Mouse (Mus musculus) hindbrain, embryonic 15.5 days (tissue): Measurements from ENCODE around the gene Gm28372. TPM values are rescaled to one million over a fixed set of nuclear protein-coding genes. Genes with fewer than 3 reads are reported as not detected.

Experiments used
- ATAC-seq: fragments of 200-750 bp; cut with Nextera tagmentation; 2 replicates; pipeline ENCODE4 v1.8.0; 2017; ENCODE audit warnings: low read depth, moderate number of reproducible peaks, moderate TSS enrichment; ENCODE audit not compliant: low FRiP score
- H3K27ac ChIP-seq: fragments of 300-500 bp; sonication (generic); replicated peaks from 2 replicates; pipeline ENCODE4 v1.5.1; 2015; ENCODE audit warnings: mild to moderate bottlenecking, inconsistent platforms
- H3K27me3 ChIP-seq: fragments of 300-500 bp; sonication (generic); 2 replicates; pipeline ENCODE4 v1.6.1; 2015; ENCODE audit warnings: control low read depth, inconsistent platforms
- H3K36me3 ChIP-seq: fragments of 300-500 bp; sonication (generic); 2 replicates; pipeline ENCODE4 v1.6.1; 2015; ENCODE audit warnings: control low read depth, inconsistent platforms
- H3K4me1 ChIP-seq: fragments of 300-500 bp; sonication (generic); replicated peaks from 2 replicates; pipeline ENCODE4 v1.6.1; 2015; ENCODE audit warnings: control low read depth, inconsistent platforms
- H3K4me2 ChIP-seq: fragments of 300-500 bp; sonication (generic); 2 replicates; pipeline ENCODE4 v1.6.1; 2015; ENCODE audit warnings: moderate library complexity, mild to moderate bottlenecking, inconsistent platforms
- H3K4me3 ChIP-seq: fragments of 300-500 bp; sonication (generic); 2 replicates; pipeline ENCODE4 v1.5.1; 2015; ENCODE audit warnings: mild to moderate bottlenecking, inconsistent platforms
- H3K9ac ChIP-seq: fragments of 300-500 bp; sonication (generic); 2 replicates; pipeline ENCODE4 v1.6.1; 2015; ENCODE audit warnings: inconsistent platforms
- H3K9me3 ChIP-seq: fragments of 300-500 bp; sonication (generic); 2 replicates; pipeline ENCODE4 v1.6.1; 2016; ENCODE audit warnings: control low read depth, inconsistent platforms
- WGBS: fragments of 180-500 bp; shearing (Covaris S2); methylation state at CpG from one replicate; pipeline ENCODE4 v1.1.7; 2015; 5-methylcytosine and 5-hydroxymethylcytosine counted together
- polyA plus RNA-seq: library from polyadenylated mRNA; unstranded; fragments of >200 nt; fragmentation: Nextera tagmentation; extraction: Ambion mirVana; gene quantifications from 2 replicates; pipeline ENCODE4 v1.2.1, GENCODE M21; 2015

The Gm28372 gene
- polyA plus RNA-seq, 1 experiment from 2014 or later, result 0.12 TPM

DNA sequence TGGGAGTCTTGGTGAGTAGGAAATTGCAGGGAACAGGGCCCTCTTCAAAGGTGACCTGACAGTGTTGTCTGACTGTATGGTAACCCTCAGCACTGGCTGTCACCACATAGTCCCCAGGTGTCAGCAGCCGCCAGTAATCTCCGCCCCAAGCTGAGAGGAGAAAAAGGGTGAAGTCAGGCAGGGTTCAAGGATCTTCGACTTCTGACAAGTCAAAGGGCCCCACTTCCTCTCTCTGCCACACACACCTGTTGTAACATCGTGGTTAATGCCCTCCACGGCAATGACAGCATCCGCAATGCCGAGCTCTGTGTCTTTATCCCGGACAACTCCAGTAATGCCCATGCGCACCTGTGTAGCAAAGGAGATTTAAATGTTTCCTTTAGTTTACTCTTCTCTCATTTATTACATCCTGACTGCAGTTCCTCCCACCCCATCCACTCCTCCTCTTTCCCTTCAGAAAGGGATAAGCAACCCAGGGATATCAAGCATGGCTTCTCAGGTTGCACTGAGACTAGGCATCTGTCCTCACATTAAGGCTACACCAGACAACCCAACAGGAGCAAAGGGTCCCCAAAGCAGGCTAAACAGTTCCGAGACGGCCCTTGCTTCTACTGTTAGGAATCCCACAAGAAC, 13.9 kb upstream of the Gm28372 start:
- no peak overlapping the region for H3K4me3 ChIP-seq
- H3K4me2 ChIP-seq, result no peak overlapping the region
- ATAC-seq, result no peak
- H3K27ac ChIP-seq, result no peak overlapping the region
- no peaks in the 10 kb centered on the region for H3K9me3 ChIP-seq
- no peaks in the 10 kb centered on the region for H3K4me1 ChIP-seq
- no peak overlapping the region for H3K9ac ChIP-seq
- H3K36me3 ChIP-seq, result no peaks in the 10 kb centered on the region; the same call in 1 of the 2 replicates
- 92% methylated on average over 11 of the region's 11 CpGs for WGBS
- H3K27me3 ChIP-seq, result no peaks in the 10 kb centered on the region

DNA sequence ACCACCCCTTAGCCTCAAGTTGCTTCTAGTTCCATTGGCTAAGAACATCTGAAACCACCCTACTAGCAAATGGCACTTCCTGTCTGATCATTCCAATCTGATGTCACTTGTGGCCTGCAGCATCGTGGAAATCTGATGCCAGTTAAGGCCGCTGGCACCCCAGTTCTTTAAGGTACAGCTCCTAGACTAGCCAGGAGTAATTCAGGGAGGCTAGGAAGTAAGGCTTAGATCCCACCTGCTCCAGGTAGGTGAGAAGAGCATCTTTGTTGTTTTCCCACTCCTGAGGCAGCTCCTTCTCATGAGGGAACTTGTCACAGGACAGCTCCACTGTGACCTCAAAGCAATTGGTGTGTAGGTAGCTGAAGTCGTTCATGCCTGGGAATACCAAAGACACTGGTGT, 12.2 kb upstream of the Gm28372 start:
- Histone ChIP-seq H3K4me3 (no peak overlapping the region), H3K27me3 (no peaks in the 10 kb centered on the region), H3K4me1 (peaks cover 12% of the 10 kb centered on the region), H3K27ac (no peak overlapping the region), H3K36me3 (no peaks in the 10 kb centered on the region; the same call in 1 of the 2 replicates), H3K9ac (no peak overlapping the region), H3K9me3 (no peaks in the 10 kb centered on the region), H3K4me2 (no peak overlapping the region)
- 88% methylated on average over 3 of the region's 3 CpGs for WGBS
- no peak for ATAC-seq

DNA sequence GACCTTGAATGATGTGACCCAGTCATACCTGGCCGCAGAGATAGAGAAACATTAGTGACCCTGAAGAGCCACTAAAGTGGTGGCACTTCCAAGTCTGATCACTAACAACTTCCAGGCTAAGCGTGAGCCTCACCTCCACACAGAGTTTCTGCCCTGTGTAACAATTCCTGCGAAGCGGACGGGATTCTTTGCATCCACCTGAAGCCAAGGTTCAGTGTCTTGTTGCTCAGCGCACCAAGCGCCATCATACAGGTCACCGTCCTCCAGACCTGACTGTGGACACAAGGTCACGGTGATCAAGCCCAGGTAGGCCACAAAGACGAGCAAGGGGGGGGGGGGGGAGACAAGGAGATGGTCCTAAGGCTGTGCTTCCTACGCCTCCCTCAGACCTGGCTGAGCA, 9.3 kb upstream of the Gm28372 start:
- Histone ChIP-seq H3K4me2 (no peak overlapping the region), H3K27ac (no peak overlapping the region), H3K9me3 (no peaks in the 10 kb centered on the region), H3K9ac (no peak overlapping the region), H3K36me3 (no peaks in the 10 kb centered on the region; the same call in 1 of the 2 replicates), H3K4me3 (no peak overlapping the region), H3K4me1 (peaks cover 16% of the 10 kb centered on the region), H3K27me3 (no peaks in the 10 kb centered on the region)
- ATAC-seq, result no peak
- WGBS, result 97% methylated on average over 11 of the region's 11 CpGs

DNA sequence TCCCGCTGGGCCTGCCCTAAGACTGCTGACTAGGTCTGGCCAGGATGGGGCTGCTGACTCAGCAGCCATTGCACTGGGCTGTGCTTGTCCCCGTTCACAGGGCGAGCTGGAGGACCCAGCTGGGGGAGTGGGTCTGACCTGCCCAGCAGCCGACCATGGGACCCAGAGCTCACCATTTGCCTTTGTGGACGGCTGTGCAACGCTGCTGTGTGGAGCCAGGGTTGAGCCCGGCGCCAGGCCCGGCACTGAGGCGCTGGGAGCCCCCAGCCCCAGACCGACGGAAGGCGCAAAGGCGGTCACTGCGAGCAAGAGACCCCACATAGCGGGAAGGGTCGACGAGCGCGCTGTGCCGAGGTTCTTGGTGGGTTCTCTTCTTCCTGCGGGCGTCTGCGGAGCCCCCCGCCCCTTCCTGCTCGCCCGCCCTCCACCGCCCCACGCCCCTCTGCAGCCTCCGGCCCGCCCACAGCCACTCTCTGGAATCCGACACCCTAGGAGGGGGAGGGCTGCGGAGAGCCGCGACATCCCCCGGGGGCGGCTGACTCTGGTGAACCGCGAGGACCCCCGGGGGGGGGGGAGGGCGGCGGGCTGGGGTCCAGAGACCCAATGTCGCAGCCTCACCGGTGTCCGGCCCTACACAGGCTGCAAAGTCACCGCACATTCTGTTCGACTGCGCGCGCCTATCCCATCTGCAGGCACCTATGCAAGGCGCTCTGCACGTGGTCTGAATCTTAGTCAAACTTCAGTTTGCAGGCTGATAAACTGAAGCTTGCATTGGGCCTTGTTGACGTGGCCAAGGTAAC, 7.7 kb upstream of the Gm28372 start, which contains the start of gene Cpxm1:
Gene Cpxm1, minus strand, starts transcription at position 389 of the 800 bp plus-strand sequence.
- Histone ChIP-seq H3K9me3 (no peaks in the 10 kb centered on the region), H3K4me3 (peak within 1 kb of the TSS; percentile 46), H3K27me3 (no peaks in the 10 kb centered on the region), H3K27ac (no peak within 1 kb of the TSS), H3K4me2 (peak within 1 kb of the TSS; percentile 87), H3K36me3 (no peaks in the 10 kb centered on the region; the same call in 1 of the 2 replicates), H3K9ac (peak within 1 kb of the TSS; percentile 48), H3K4me1 (peaks cover 16% of the 10 kb centered on the region)
- 1% methylated on average over 40 of the region's 53 CpGs for WGBS
- peak; percentile 81 for ATAC-seq

DNA sequence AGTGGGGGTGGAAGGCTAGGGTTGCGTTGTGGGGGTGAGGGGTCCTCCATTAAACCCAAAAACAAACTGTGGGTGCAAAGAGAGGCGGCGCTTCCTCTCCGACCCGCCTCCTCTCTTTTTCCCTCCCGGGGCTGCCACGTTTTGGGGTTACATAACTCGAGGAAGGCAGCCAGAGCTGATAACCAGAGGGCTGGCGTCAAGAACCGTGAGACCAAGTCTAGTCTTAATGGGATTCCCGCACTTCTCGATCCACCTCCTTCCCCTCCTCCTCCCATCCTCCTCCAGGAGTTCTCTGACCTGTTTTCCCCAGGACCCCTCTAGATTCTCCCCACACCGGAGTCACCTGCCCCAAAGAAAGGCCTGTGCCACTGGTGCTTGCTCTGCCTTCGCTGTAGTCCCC, 6.9 kb upstream of the Gm28372 start:
- no peaks in the 10 kb centered on the region for H3K9me3 ChIP-seq
- H3K27ac ChIP-seq, result no peak overlapping the region
- no peaks in the 10 kb centered on the region for H3K27me3 ChIP-seq
- ATAC-seq, result no peak
- H3K9ac ChIP-seq, result no peak overlapping the region
- peaks cover 16% of the 10 kb centered on the region for H3K4me1 ChIP-seq
- H3K4me2 ChIP-seq, result peak overlapping the region; percentile 87
- WGBS, result 21% methylated on average over 14 of the region's 14 CpGs
- no peaks in the 10 kb centered on the region; the same call in 1 of the 2 replicates for H3K36me3 ChIP-seq
- H3K4me3 ChIP-seq, result peak overlapping the region; percentile 46

DNA sequence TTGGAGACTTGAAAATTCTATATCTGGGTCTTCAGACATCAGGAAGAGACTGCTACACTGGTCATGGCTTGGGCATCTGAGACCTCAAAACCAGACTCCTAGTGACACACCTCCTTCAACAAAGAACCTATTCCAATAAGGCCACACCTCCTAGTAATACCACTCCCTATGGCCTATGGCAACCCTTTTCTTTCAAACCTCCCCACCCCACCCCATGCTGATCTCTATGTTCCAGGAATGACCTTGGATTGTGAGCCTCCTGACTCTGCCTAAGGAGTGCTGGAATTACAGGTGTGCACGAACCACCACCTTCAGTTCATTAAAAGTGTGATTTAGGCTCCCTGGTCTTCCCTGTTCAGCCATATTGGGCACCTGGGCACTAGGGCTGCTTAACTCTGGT, 5.0 kb upstream of the Gm28372 start:
- ATAC-seq, result no peak
- Histone ChIP-seq H3K9me3 (no peaks in the 10 kb centered on the region), H3K9ac (no peak overlapping the region), H3K4me2 (no peak overlapping the region), H3K36me3 (no peaks in the 10 kb centered on the region), H3K4me3 (no peak overlapping the region), H3K27ac (no peak overlapping the region), H3K4me1 (peaks cover 16% of the 10 kb centered on the region), H3K27me3 (no peaks in the 10 kb centered on the region)
- WGBS, result 97% methylated on average over 1 of the region's 1 CpGs

DNA sequence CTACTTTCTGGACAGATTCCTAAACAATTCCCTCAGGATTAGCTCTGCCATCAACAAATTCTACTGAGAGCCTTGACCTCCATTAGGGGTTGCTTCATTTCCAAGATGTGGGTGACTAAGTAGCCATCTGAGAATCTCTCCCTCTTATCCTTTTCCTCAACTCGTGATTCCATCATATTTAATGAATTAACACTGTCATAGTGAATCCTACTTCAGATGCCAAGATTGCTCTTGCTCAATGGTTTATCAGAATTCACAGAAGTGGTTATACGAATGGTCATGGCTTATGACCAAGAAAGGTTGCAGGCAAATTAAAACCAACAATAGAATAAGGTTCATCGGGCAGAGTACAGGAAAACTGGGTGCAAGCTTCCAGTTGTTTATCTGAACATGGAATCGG, 3.1 kb upstream of the Gm28372 start:
- H3K4me2 ChIP-seq, result no peak overlapping the region
- no peaks in the 10 kb centered on the region for H3K9me3 ChIP-seq
- 84% methylated on average over 4 of the region's 4 CpGs for WGBS
- no peaks in the 10 kb centered on the region for H3K36me3 ChIP-seq
- H3K4me3 ChIP-seq, result no peak overlapping the region
- peaks cover 13% of the 10 kb centered on the region for H3K4me1 ChIP-seq
- no peak for ATAC-seq
- H3K27ac ChIP-seq, result no peak overlapping the region
- no peaks in the 10 kb centered on the region for H3K27me3 ChIP-seq
- H3K9ac ChIP-seq, result no peak overlapping the region

DNA sequence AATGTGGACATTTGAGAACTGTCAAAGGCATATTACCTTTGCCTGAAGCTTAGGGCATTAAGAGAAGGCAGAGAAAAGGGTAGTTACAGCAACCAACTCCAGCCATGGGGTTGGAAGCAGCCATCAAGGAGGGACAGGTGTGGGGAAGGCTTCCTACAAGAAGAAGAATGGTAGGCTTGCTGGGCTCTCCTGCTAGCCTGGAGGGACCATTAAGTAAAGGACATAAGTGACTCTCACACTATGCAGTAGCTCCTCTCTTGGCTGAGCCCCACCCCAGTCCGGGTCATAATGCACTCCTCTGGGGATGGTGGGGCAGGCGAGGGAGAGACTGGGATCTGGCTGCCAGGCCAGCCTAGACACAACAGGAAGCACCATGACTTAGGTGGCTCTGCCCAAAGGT, 1.1 kb downstream of the Gm28372 start, which contains the start of gene Tmem239:
Gene Tmem239, plus strand, starts transcription at position 301 of the 400 bp plus-strand sequence.
- no peaks in the 10 kb centered on the region for H3K27me3 ChIP-seq
- no peak for ATAC-seq
- no peak within 1 kb of the TSS for H3K4me2 ChIP-seq
- no peak within 1 kb of the TSS for H3K4me3 ChIP-seq
- 66% methylated on average over 2 of the region's 2 CpGs for WGBS
- no peaks in the 10 kb centered on the region for H3K36me3 ChIP-seq
- H3K9me3 ChIP-seq, result no peaks in the 10 kb centered on the region
- H3K9ac ChIP-seq, result no peak within 1 kb of the TSS
- H3K27ac ChIP-seq, result no peak within 1 kb of the TSS
- H3K4me1 ChIP-seq, result 0 out of 2 replicates have a peak, but pooled peaks cover 4% of the 10 kb centered on the region

DNA sequence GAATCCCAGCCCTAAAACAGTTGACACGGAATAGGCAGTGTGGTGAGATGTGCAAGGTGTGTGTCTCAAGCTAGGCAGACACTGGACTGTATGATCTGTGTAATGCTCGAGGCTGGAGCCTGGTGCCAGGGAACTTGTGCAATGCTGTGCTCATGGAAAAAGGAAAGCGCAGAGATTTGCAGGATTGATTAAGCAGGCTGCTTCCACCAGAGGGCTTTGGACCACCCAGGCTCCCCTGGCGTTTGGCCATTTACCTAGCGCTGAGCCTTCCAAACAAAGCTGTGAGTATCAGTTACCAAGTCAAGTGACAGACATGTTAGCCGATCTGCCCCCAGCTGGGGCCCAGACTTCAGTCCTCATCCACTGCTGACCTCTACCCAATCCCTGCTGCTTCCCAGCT, 3.2 kb downstream of the Gm28372 start:
- Histone ChIP-seq H3K4me3 (no peak overlapping the region), H3K36me3 (no peaks in the 10 kb centered on the region), H3K27ac (no peak overlapping the region), H3K4me1 (0 out of 2 replicates have a peak, but pooled peaks cover 4% of the 10 kb centered on the region), H3K9ac (no peak overlapping the region), H3K9me3 (no peaks in the 10 kb centered on the region), H3K4me2 (no peak overlapping the region), H3K27me3 (no peaks in the 10 kb centered on the region)
- ATAC-seq, result no peak
- WGBS, result 22% methylated on average over 6 of the region's 6 CpGs

DNA sequence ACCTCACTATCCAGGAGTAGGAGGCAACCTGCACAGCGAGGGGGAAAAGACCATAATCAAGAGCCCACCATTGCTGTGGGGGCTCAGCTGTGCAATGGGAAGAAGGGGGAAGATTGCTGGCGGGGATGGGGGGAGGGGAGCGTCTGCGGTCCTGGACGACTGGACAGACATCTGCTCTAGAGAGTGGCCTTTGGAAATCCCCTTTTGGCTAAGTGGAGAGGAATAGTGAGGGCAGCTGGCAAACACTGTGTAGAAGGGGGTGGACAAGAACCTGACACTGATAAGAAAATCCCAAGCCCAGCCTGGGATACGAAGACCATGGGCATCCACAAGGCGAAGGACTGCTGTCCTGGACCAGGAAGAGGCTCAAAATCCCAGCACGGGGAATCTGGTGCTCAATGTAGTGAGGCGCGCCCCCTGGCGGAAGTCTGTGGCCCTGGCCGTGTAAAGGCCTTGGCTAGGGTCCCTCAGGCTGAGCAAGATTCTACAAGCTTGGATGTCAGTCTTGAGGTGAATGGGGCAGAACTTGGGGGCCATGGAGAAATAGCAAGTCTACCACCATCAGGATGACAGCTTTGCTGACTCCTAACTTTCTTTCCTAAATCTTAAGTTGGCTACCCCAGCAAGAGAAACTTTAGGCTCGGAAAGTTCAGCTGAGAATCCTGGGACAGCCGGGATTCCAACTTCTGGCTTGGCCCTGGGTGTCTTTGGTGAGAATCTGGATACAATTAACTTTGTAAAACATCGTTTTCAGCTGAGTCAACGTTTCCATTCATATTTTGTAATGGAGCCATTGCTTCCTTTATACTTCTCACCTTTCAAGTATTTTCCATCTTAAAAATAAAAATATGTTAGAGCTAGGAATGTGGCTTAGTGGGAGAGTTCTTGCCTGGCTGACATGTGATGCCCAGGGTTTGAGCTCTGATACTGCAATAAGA, 6.8 kb downstream of the Gm28372 start:
- Histone ChIP-seq H3K9me3 (no peaks in the 10 kb centered on the region), H3K4me3 (no peak overlapping the region), H3K27ac (no peak overlapping the region), H3K9ac (no peak overlapping the region), H3K4me1 (0 out of 2 replicates have a peak, but pooled peaks cover 4% of the 10 kb centered on the region), H3K36me3 (no peaks in the 10 kb centered on the region), H3K27me3 (no peaks in the 10 kb centered on the region), H3K4me2 (no peak overlapping the region)
- 35% methylated on average over 16 of the region's 16 CpGs for WGBS
- no peak for ATAC-seq

DNA sequence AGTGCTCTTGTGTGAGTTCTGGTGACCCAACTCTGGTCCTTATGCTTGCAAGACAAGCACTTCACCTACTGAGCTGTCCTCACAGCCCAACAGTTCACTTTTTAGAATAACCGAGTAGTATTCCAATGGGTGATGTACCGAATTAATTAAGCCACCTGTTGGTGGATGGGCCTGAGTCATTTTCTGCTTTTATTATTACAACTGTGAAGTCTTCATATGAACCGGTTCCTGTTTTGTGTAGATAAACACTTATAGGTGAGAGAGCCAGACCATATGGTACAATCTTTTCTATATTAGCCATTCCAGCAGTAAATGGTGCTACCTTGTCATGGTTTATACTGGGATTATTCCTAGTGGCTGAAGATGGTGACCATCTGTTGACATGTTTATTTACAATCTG, 7.7 kb downstream of the Gm28372 start:
- H3K4me2 ChIP-seq, result no peak overlapping the region
- H3K36me3 ChIP-seq, result no peaks in the 10 kb centered on the region
- 0 out of 2 replicates have a peak, but pooled peaks cover 4% of the 10 kb centered on the region for H3K4me1 ChIP-seq
- 86% methylated on average over 3 of the region's 3 CpGs for WGBS
- ATAC-seq, result no peak
- no peaks in the 10 kb centered on the region for H3K27me3 ChIP-seq
- H3K27ac ChIP-seq, result no peak overlapping the region
- H3K4me3 ChIP-seq, result no peak overlapping the region
- H3K9me3 ChIP-seq, result no peaks in the 10 kb centered on the region
- no peak overlapping the region for H3K9ac ChIP-seq
